Mouse (Mus musculus) olfactory bulb, adult 2 months (tissue): ENCODE data around the gene Ercc2.

Experiments
- CTCF ChIP-seq: fragments of 200-500 bp; IDR thresholded peaks from 2 replicates; pipeline ENCODE4 v1.5.1; 2012; ENCODE audit warnings: low read depth, mild to moderate bottlenecking, low read length, moderate library complexity; ENCODE audit not compliant: insufficient read depth
- POLR2A ChIP-seq: fragments of 200-500 bp; IDR thresholded peaks from 2 replicates; pipeline ENCODE4 v1.6.1; 2012; ENCODE audit warnings: mild to moderate bottlenecking, low read depth, low read length, moderate library complexity; ENCODE audit not compliant: insufficient read depth

DNA sequence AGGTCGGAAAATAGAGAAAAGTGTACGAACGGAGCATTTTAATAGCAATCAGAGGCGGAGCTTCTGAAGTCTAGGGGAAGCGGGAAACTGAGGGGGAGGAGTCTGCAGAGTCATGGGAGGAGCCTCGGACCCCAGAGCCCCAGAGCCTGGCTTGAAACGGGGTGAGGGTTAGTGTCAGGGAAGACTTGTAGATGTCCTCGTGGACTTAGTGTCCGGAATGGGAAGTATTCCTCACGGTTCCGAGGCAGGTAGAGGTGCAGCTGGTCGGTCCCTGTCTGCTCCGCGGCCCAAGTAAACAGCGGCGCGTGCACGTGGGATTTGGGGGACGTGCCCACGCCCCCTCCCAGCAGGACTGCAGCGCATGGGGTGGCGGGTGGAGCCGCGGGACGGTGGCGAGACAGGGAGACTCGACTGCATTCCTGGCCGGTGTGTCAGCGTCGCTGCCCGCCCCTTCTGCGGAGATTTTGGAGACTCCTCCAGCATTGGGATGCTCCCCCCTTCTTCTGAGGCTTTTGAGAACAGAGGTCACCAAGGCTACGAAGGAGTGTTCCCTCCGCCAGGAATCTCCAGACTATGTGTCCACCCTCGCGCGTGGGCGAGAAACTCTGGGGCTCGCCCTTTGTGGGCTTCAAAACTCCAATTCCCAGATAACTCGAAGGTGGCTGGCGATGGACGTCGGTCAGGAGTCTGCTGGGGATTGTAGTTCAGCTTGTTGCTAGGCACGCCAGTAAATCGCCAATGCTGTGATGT lies 21.7 kb upstream of the Ercc2 start:
- TF ChIP-seq CTCF (no peak), POLR2A (no peak)
